Mouse (Mus musculus) kidney, postnatal 0 days (tissue): Measurements from ENCODE around the gene Ccser1. TPM values are rescaled to one million over a fixed set of nuclear protein-coding genes. Genes with fewer than 3 reads are reported as not detected.
A peak's percentile ranks its signal among the peaks of the same experiment; 100 is the strongest.

Experiments
- ATAC-seq: fragments of 200-750 bp; cut with Nextera tagmentation; replicated peaks from 2 replicates; pipeline ENCODE4 v1.8.0; 2017; ENCODE audit warnings: low read depth, moderate number of reproducible peaks, moderate TSS enrichment, moderate library complexity; ENCODE audit not compliant: low FRiP score
- DNase-seq: peaks from one replicate; pipeline ENCODE4 v3.0.0-alpha.2; 2016; ENCODE audit warnings: low spot score
- H3K27ac ChIP-seq: fragments of 300-500 bp; sonication (generic); 2 replicates; pipeline ENCODE4 v1.5.1; 2014; ENCODE audit warnings: mild to moderate bottlenecking
- H3K27me3 ChIP-seq: fragments of 300-500 bp; sonication (generic); 2 replicates; pipeline ENCODE4 v1.6.1; 2014; ENCODE audit warnings: low read length, mixed read lengths; ENCODE audit not compliant: insufficient read depth
- H3K36me3 ChIP-seq: fragments of 300-500 bp; sonication (generic); 2 replicates; pipeline ENCODE4 v1.6.1; 2014; ENCODE audit warnings: low read length, mixed read lengths; ENCODE audit not compliant: insufficient read depth
- H3K4me1 ChIP-seq: fragments of 300-500 bp; sonication (generic); replicated peaks from 2 replicates; pipeline ENCODE4 v1.6.1; 2014; ENCODE audit warnings: antibody characterized with exemption, low read length, mixed read lengths; ENCODE audit not compliant: insufficient read depth
- H3K4me2 ChIP-seq: fragments of 300-500 bp; sonication (generic); 2 replicates; pipeline ENCODE4 v1.6.1; 2014; ENCODE audit warnings: mild to moderate bottlenecking, low read length, moderate library complexity, mixed read lengths
- H3K4me3 ChIP-seq: fragments of 300-500 bp; sonication (generic); replicated peaks from 2 replicates; pipeline ENCODE4 v1.5.1; 2014; ENCODE audit warnings: low read depth, low read length
- H3K9ac ChIP-seq: fragments of 300-500 bp; sonication (generic); 2 replicates; pipeline ENCODE4 v1.6.1; 2014; ENCODE audit warnings: low read depth, low read length
- H3K9me3 ChIP-seq: fragments of 300-500 bp; sonication (generic); replicated peaks from 2 replicates; pipeline ENCODE4 v1.6.1; 2016; ENCODE audit warnings: low read length, inconsistent platforms, mixed read lengths
- CTCF ChIP-seq: IDR thresholded peaks from 2 replicates; pipeline ENCODE4 v1.5.1; 2016; ENCODE audit warnings: antibody characterized with exemption, low read depth, mild to moderate bottlenecking, moderate library complexity
- WGBS: fragments of 180-500 bp; shearing (Covaris S2); extraction: QIAGEN DNeasy Blood & Tissue Kit; methylation state at CpG from one replicate; pipeline ENCODE4 v1.1.7; 2014; 5-methylcytosine and 5-hydroxymethylcytosine counted together
- polyA plus RNA-seq: library from polyadenylated mRNA; unstranded; fragments of >200 nt; fragmentation: Nextera tagmentation; extraction: Ambion mirVana; gene quantifications from 2 replicates; pipeline ENCODE4 v1.2.1, GENCODE M21; 2015

The Ccser1 gene
- polyA plus RNA-seq, 1 experiment from 2014 or later = 16.7 TPM

- H3K9me3 ChIP-seq = no peaks in the 10 kb centered on the region
- DNase-seq = no peak
- H3K4me1 ChIP-seq = no peaks in the 10 kb centered on the region
- no peak for TF ChIP-seq CTCF
- no peaks in the 10 kb centered on the region for H3K27me3 ChIP-seq
- no peaks in the 10 kb centered on the region for H3K36me3 ChIP-seq
- no peak overlapping the region for H3K4me2 ChIP-seq
- no peak overlapping the region for H3K4me3 ChIP-seq
- WGBS = 89% methylated on average over 2 of the region's 2 CpGs
- ATAC-seq = no peak
- no peak overlapping the region for H3K9ac ChIP-seq
- H3K27ac ChIP-seq = no peak overlapping the region
Measured at GRCm38 (mm10) chr6:61786706-61787105, 606.6 kb downstream of the Ccser1 start.

GRCm38 (mm10) chr6:61800889-61801288 lies 620.8 kb downstream of the Ccser1 start:
- 34% methylated on average over 3 of the region's 3 CpGs for WGBS
- H3K9me3 ChIP-seq = no peaks in the 10 kb centered on the region

DNA sequence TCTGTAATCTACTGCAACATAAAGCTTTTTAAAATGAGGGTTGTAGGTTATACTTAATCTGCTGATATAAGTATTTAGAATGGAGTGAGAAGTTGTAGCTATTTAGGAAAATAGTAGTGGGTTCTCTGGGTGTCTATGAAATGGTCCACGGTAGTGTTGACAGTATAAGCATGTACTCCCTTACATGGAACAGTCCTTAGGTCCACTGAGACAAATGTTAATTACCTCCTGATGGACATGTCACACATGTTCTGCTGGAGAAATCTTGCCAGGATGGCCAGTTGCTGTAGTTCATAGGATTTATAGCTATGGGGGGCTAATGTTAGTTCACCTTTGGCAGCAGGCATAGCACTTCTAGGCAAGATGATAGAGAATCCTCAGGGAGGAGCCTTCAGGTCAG lies 625.4 kb downstream of the Ccser1 start:
- Histone ChIP-seq H3K9me3 (no peaks in the 10 kb centered on the region), H3K36me3 (no peaks in the 10 kb centered on the region), H3K27ac (no peak overlapping the region), H3K4me1 (no peaks in the 10 kb centered on the region), H3K9ac (no peak overlapping the region), H3K27me3 (no peaks in the 10 kb centered on the region), H3K4me3 (no peak overlapping the region), H3K4me2 (no peak overlapping the region)
- WGBS = 38% methylated on average over 1 of the region's 1 CpGs
- no peak for TF ChIP-seq CTCF
- no peak for ATAC-seq
- no peak for DNase-seq

More at GRCm38 (mm10) chr6:61800889-61801288, 620.8 kb downstream of the Ccser1 start:
- no peak overlapping the region for H3K27ac ChIP-seq
- no peaks in the 10 kb centered on the region for H3K36me3 ChIP-seq
- H3K4me2 ChIP-seq = no peak overlapping the region
- no peak overlapping the region for H3K9ac ChIP-seq
- DNase-seq (no peak), ATAC-seq (no peak)
- no peaks in the 10 kb centered on the region for H3K4me1 ChIP-seq
- no peak for TF ChIP-seq CTCF
- H3K27me3 ChIP-seq = no peaks in the 10 kb centered on the region
- no peak overlapping the region for H3K4me3 ChIP-seq

DNA sequence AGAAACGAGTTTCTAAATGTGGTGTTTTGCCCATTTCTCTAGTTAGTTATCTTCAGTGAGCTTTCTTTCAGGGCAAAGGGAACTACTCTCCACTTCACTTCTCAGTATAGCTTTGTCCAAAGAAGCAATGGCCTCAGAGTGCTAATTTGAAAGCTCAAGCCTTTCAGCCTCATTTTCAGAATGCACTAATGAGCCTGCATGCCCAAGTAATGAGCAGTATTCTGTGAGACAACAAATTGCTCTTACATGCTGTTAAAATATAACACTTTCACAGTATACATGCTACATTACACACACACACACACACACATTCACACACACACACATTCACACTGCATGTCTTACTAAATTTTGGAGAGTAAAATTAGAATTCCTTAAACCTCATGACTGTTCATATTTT lies 637.6 kb downstream of the Ccser1 start:
- no peak for TF ChIP-seq CTCF
- no peaks in the 10 kb centered on the region for H3K27me3 ChIP-seq
- 61% methylated on average over 1 of the region's 1 CpGs for WGBS
- no peaks in the 10 kb centered on the region for H3K9me3 ChIP-seq
- H3K4me1 ChIP-seq = no peaks in the 10 kb centered on the region
- H3K27ac ChIP-seq = no peak overlapping the region
- no peak overlapping the region for H3K4me2 ChIP-seq
- no peak for ATAC-seq
- no peak for DNase-seq
- no peak overlapping the region for H3K4me3 ChIP-seq
- no peaks in the 10 kb centered on the region for H3K36me3 ChIP-seq
- no peak overlapping the region for H3K9ac ChIP-seq

DNA sequence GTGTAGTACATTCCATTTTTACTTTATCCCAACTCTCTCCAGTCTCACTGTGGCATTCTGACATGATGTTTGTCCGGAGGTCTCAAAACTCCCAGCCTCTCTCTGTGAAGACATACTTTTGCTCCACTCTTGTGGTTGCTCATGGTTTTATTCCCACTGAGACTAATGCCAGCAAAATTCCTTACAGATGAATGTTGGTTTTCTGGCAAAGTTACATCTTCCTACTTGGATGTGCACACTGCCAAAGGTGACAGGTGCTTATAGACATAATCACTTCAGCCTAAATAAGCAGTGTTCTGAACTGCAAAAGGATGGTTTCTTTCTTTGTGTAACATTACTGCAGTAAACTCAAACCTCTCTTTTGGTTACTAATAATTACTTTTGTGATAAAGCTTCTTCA lies 696.2 kb downstream of the Ccser1 start:
- WGBS = 89% methylated on average over 1 of the region's 1 CpGs

GRCm38 (mm10) chr6:61898238-61898637 lies 718.1 kb downstream of the Ccser1 start:
- ATAC-seq = no peak

More for the DNA sequence above, 696.2 kb downstream of the Ccser1 start:
- Histone ChIP-seq H3K4me2 (no peak overlapping the region), H3K4me3 (no peak overlapping the region), H3K27me3 (no peaks in the 10 kb centered on the region), H3K9ac (no peak overlapping the region), H3K27ac (no peak overlapping the region), H3K4me1 (no peaks in the 10 kb centered on the region), H3K9me3 (no peaks in the 10 kb centered on the region), H3K36me3 (no peaks in the 10 kb centered on the region)
- ATAC-seq = no peak
- DNase-seq = no peak
- TF ChIP-seq CTCF = no peak

DNA sequence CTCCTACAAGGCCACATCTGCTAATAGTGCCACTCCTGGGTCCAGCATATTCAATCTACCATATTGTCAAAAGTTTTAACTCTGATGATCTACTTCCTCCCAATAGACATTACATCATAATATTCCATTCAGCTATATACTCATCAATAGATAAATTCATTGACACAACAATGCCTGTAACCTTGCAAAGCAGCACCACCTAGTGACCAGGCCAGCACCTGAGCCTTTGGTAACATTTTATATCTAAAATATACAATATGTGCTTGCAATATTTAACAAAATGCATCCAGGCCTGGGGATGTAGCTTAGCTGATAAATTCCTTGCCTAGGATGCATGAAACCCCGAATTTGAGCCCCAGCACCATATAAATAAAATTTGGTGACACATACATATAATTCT lies 722.6 kb downstream of the Ccser1 start:
- no peak overlapping the region for H3K9ac ChIP-seq
- H3K9me3 ChIP-seq = no peaks in the 10 kb centered on the region
- no peak overlapping the region for H3K4me3 ChIP-seq
- peak; percentile 63 for TF ChIP-seq CTCF
- no peaks in the 10 kb centered on the region for H3K27me3 ChIP-seq
- H3K4me2 ChIP-seq = no peak overlapping the region
- no peaks in the 10 kb centered on the region for H3K4me1 ChIP-seq
- DNase-seq = peak; percentile 7
- H3K36me3 ChIP-seq = no peaks in the 10 kb centered on the region
- WGBS = 14% methylated on average over 1 of the region's 1 CpGs
- no peak for ATAC-seq
- no peak overlapping the region for H3K27ac ChIP-seq

More at GRCm38 (mm10) chr6:61898238-61898637, 718.1 kb downstream of the Ccser1 start:
- no peaks in the 10 kb centered on the region for H3K4me1 ChIP-seq
- no peaks in the 10 kb centered on the region for H3K27me3 ChIP-seq
- no peak overlapping the region for H3K4me3 ChIP-seq
- no peak overlapping the region for H3K4me2 ChIP-seq
- no peaks in the 10 kb centered on the region for H3K36me3 ChIP-seq
- DNase-seq = no peak
- no peak overlapping the region for H3K27ac ChIP-seq
- no peak overlapping the region for H3K9ac ChIP-seq
- no peak for TF ChIP-seq CTCF
- no peaks in the 10 kb centered on the region for H3K9me3 ChIP-seq
- WGBS = 56% methylated on average over 4 of the region's 4 CpGs
